Mouse (Mus musculus): ENCODE data around the gene Gm20708. TPM values are rescaled to one million over a fixed set of nuclear protein-coding genes. Genes with fewer than 3 reads are reported as not detected.

Gm20708 gene
- 0.50 and 0.71 TPM in 2 replicates for polyA plus RNA-seq (2015; fragmentation: Nextera tagmentation; extraction: Ambion mirVana)

GRCm38 (mm10) chr11:117809407-117810311, at the start of gene Gm20708, which contains the start of gene Syngr2:
Gene Gm20708, plus strand, starts transcription at chr11:117809668.
Gene Syngr2, plus strand, starts transcription at chr11:117809668.
- peak; percentile 35; the same call in 1 of the 2 replicates for ATAC-seq (ENCODE audit: insufficient number of reproducible peaks, low FRiP score, low TSS enrichment, low read depth)
- peak within 1 kb of the TSS; percentile 74 for H3K27ac ChIP-seq
- H3K4me2 ChIP-seq, result peak within 1 kb of the TSS; percentile 94
- H3K9me3 ChIP-seq, result no peaks in the 10 kb centered on the region
- under 1% methylated on average over 75 of the region's 75 CpGs for WGBS
- H3K9ac ChIP-seq, result peak within 1 kb of the TSS; percentile 74
- peak within 1 kb of the TSS; percentile 96 for H3K4me3 ChIP-seq
- peaks cover 24% of the 10 kb centered on the region for H3K4me1 ChIP-seq
- peaks cover 28% of the 10 kb centered on the region for H3K36me3 ChIP-seq
- no peaks in the 10 kb centered on the region for H3K27me3 ChIP-seq

- Histone ChIP-seq H3K9ac (no peak overlapping the region), H3K27ac (0 out of 2 replicates have a peak overlapping the region, but pooled peaks have one; percentile 8), H3K9me3 (no peaks in the 10 kb centered on the region), H3K4me1 (no peaks in the 10 kb centered on the region), H3K4me2 (no peak overlapping the region), H3K27me3 (no peaks in the 10 kb centered on the region), H3K36me3 (peaks cover 91% of the 10 kb centered on the region), H3K4me3 (no peak overlapping the region)
- ATAC-seq (ENCODE audit: insufficient number of reproducible peaks, low FRiP score, low TSS enrichment, low read depth), result no peak
- WGBS, result 89% methylated on average over 26 of the region's 26 CpGs
These were observed 48.9 kb upstream of the Gm20708 start for GRCm38 (mm10) chr11:117760374-117761119.

GRCm38 (mm10) chr11:117761801-117762200, 47.7 kb upstream of the Gm20708 start:
- H3K9me3 ChIP-seq, result no peaks in the 10 kb centered on the region
- H3K4me3 ChIP-seq, result no peak overlapping the region
- H3K36me3 ChIP-seq, result peaks cover 91% of the 10 kb centered on the region
- no peak overlapping the region for H3K27ac ChIP-seq
- 93% methylated on average over 13 of the region's 13 CpGs for WGBS
- H3K27me3 ChIP-seq, result no peaks in the 10 kb centered on the region
- H3K4me1 ChIP-seq, result no peaks in the 10 kb centered on the region
- H3K9ac ChIP-seq, result no peak overlapping the region
- no peak for ATAC-seq (ENCODE audit: insufficient number of reproducible peaks, low FRiP score, low TSS enrichment, low read depth)
- H3K4me2 ChIP-seq, result no peak overlapping the region

GRCm38 (mm10) chr11:117762246-117762645, 47.2 kb upstream of the Gm20708 start:
- no peak for ATAC-seq (ENCODE audit: insufficient number of reproducible peaks, low FRiP score, low TSS enrichment, low read depth)
- Histone ChIP-seq H3K4me1 (no peaks in the 10 kb centered on the region), H3K9ac (no peak overlapping the region), H3K4me3 (no peak overlapping the region), H3K4me2 (no peak overlapping the region), H3K9me3 (no peaks in the 10 kb centered on the region), H3K27me3 (no peaks in the 10 kb centered on the region), H3K36me3 (peaks cover 88% of the 10 kb centered on the region), H3K27ac (no peak overlapping the region)
- 89% methylated on average over 12 of the region's 12 CpGs for WGBS

- 0 out of 2 replicates have a peak, but pooled peaks cover 1% of the 10 kb centered on the region for H3K4me1 ChIP-seq
- no peak overlapping the region for H3K9ac ChIP-seq
- WGBS, result 76% methylated on average over 9 of the region's 9 CpGs
These were observed 45.1 kb upstream of the Gm20708 start for GRCm38 (mm10) chr11:117764319-117764718.

GRCm38 (mm10) chr11:117765361-117765760, 44.1 kb upstream of the Gm20708 start:
- Histone ChIP-seq H3K36me3 (peaks cover 61% of the 10 kb centered on the region), H3K27ac (no peak overlapping the region), H3K9ac (no peak overlapping the region), H3K4me1 (0 out of 2 replicates have a peak, but pooled peaks cover 4% of the 10 kb centered on the region), H3K9me3 (no peaks in the 10 kb centered on the region), H3K27me3 (no peaks in the 10 kb centered on the region), H3K4me2 (no peak overlapping the region), H3K4me3 (no peak overlapping the region)
- WGBS, result 78% methylated on average over 5 of the region's 5 CpGs
- ATAC-seq (ENCODE audit: insufficient number of reproducible peaks, low FRiP score, low TSS enrichment, low read depth), result no peak

More at GRCm38 (mm10) chr11:117764319-117764718, 45.1 kb upstream of the Gm20708 start:
- peaks cover 68% of the 10 kb centered on the region for H3K36me3 ChIP-seq
- no peaks in the 10 kb centered on the region for H3K9me3 ChIP-seq
- H3K4me3 ChIP-seq, result no peak overlapping the region
- ATAC-seq (ENCODE audit: insufficient number of reproducible peaks, low FRiP score, low TSS enrichment, low read depth), result no peak
- no peaks in the 10 kb centered on the region for H3K27me3 ChIP-seq
- no peak overlapping the region for H3K27ac ChIP-seq
- no peak overlapping the region for H3K4me2 ChIP-seq

- Histone ChIP-seq H3K27me3 (no peaks in the 10 kb centered on the region), H3K4me3 (no peak overlapping the region), H3K9ac (no peak overlapping the region), H3K4me1 (0 out of 2 replicates have a peak, but pooled peaks cover 4% of the 10 kb centered on the region), H3K4me2 (no peak overlapping the region), H3K27ac (no peak overlapping the region), H3K9me3 (no peaks in the 10 kb centered on the region), H3K36me3 (peaks cover 54% of the 10 kb centered on the region)
- 86% methylated on average over 3 of the region's 3 CpGs for WGBS
- ATAC-seq (ENCODE audit: insufficient number of reproducible peaks, low FRiP score, low TSS enrichment, low read depth), result no peak
These were observed 43.2 kb upstream of the Gm20708 start for GRCm38 (mm10) chr11:117766275-117766674.

GRCm38 (mm10) chr11:117768725-117769682, 40.5 kb upstream of the Gm20708 start:
- Histone ChIP-seq H3K4me3 (no peak overlapping the region), H3K4me2 (no peak overlapping the region), H3K4me1 (0 out of 2 replicates have a peak, but pooled peaks cover 4% of the 10 kb centered on the region), H3K9me3 (no peaks in the 10 kb centered on the region), H3K9ac (no peak overlapping the region), H3K36me3 (peaks cover 56% of the 10 kb centered on the region), H3K27ac (no peak overlapping the region), H3K27me3 (no peaks in the 10 kb centered on the region)
- 79% methylated on average over 20 of the region's 20 CpGs for WGBS
- ATAC-seq (ENCODE audit: insufficient number of reproducible peaks, low FRiP score, low TSS enrichment, low read depth), result no peak

GRCm38 (mm10) chr11:117769683-117770047, 39.8 kb upstream of the Gm20708 start:
- 86% methylated on average over 7 of the region's 7 CpGs for WGBS
- Histone ChIP-seq H3K4me3 (no peak overlapping the region), H3K4me2 (no peak overlapping the region), H3K9ac (no peak overlapping the region), H3K4me1 (0 out of 2 replicates have a peak, but pooled peaks cover 4% of the 10 kb centered on the region), H3K36me3 (peaks cover 54% of the 10 kb centered on the region), H3K27me3 (no peaks in the 10 kb centered on the region), H3K27ac (no peak overlapping the region), H3K9me3 (no peaks in the 10 kb centered on the region)
- ATAC-seq (ENCODE audit: insufficient number of reproducible peaks, low FRiP score, low TSS enrichment, low read depth), result no peak

- Histone ChIP-seq H3K9ac (no peak overlapping the region), H3K9me3 (no peaks in the 10 kb centered on the region), H3K4me2 (no peak overlapping the region), H3K27me3 (no peaks in the 10 kb centered on the region), H3K4me3 (no peak overlapping the region), H3K36me3 (peaks cover 54% of the 10 kb centered on the region), H3K27ac (no peak overlapping the region), H3K4me1 (0 out of 2 replicates have a peak, but pooled peaks cover 4% of the 10 kb centered on the region)
- ATAC-seq (ENCODE audit: insufficient number of reproducible peaks, low FRiP score, low TSS enrichment, low read depth), result no peak
- 80% methylated on average over 10 of the region's 10 CpGs for WGBS
These were observed 39.1 kb upstream of the Gm20708 start for GRCm38 (mm10) chr11:117770407-117770806.

GRCm38 (mm10) chr11:117772352-117772751, 37.1 kb upstream of the Gm20708 start:
- Histone ChIP-seq H3K4me2 (no peak overlapping the region), H3K27ac (no peak overlapping the region), H3K27me3 (no peaks in the 10 kb centered on the region), H3K9ac (no peak overlapping the region), H3K4me1 (0 out of 2 replicates have a peak, but pooled peaks cover 4% of the 10 kb centered on the region), H3K9me3 (no peaks in the 10 kb centered on the region), H3K4me3 (no peak overlapping the region), H3K36me3 (peaks cover 45% of the 10 kb centered on the region)
- 90% methylated on average over 7 of the region's 7 CpGs for WGBS
- ATAC-seq (ENCODE audit: insufficient number of reproducible peaks, low FRiP score, low TSS enrichment, low read depth), result no peak

Data from limb, embryonic 15.5 days (tissue).